18 mouse cellular contexts compared by ENCODE assay signal in the genomic region with DNA sequence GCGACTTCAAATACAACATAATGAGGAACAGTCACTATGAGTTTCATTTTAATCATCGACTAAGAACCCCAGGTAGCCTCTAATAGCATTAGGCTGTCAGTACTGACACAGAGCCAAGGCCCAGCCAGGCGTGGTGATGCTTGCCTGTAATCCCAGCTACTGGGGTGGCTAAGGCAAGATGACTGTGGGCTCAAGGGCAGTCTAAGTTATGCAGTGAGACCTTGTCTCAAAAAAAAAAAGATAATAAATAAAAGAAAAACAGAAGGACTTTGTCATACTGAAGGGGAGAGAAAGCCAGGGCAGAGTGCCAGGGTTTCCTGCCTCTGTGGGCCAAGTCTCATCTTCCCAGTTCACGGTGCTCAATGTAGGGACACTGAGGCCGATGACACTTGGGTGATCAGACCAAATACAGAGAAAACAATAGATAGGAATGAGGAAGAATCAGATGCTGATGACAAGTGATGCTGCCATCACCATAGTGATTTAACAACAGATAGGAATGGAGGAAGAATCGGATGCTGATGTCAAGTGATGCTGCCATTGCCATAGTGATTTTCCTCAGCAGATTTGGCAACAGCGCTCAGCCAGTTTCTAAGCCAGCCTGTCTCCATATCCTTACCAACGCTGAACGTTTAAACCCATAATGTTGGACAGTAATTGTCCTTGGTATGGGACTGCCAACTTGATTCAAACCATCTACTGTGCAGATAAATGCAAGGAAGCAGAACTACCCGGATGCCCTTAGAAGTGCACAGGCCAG. TPM values are rescaled to one million over a fixed set of nuclear protein-coding genes. Genes with fewer than 3 reads are reported as not detected.
DNase-seq lines count a peak whose midpoint lies in the region; ATAC-seq and TF ChIP-seq lines count a peak whose summit lies in the region.
"Had no signal": no experiment of that assay in that cellular context is flagged by ENCODE, and none has a peak within 500 bp of the region (broad histone marks: within the 10 kb centered on the region; RNA-seq: fewer than 3 reads in every experiment).

No protein-coding gene starts in this region.

- peak; percentile 12 for DNase-seq in right cerebral cortex, postnatal 4 days
- no peak for DNase-seq in right cerebral cortex, adult 18-20 months
- DNase-seq in hindbrain, postnatal 0 days (ENCODE audit: low spot score), result peak; percentile 58
- peak; percentile 47 for DNase-seq in retina, embryonic 14.5 days (ENCODE audit: low spot score)
- no peak for DNase-seq in urinary bladder, postnatal 4 days (ENCODE audit: low spot score in 2 of 2)
- DNase-seq in urinary bladder, postnatal 14 days (ENCODE audit: low spot score), result no peak
- DNase-seq: cerebellum, adult 2 months; gastrocnemius, postnatal 14 days; lung, postnatal 10 days; thymus, postnatal 4 days had no signal

- no peaks in the 10 kb centered on the region for H3K9me3 ChIP-seq in hindbrain, embryonic 13.5 days
- H3K9me3 ChIP-seq in hindbrain, embryonic 12.5 days (replicated peaks), result no peaks in the 10 kb centered on the region
- no peaks in the 10 kb centered on the region for H3K9me3 ChIP-seq in hindbrain, postnatal 0 days (ENCODE audit: low read length)
- H3K9me3 ChIP-seq: embryonic facial prominence, embryonic 10.5 days; midbrain, embryonic 12.5 days; stomach, embryonic 15.5 days had no signal

- no peaks in the 10 kb centered on the region for H3K36me3 ChIP-seq in hindbrain, embryonic 13.5 days
- H3K36me3 ChIP-seq in hindbrain, embryonic 12.5 days, result no peaks in the 10 kb centered on the region
- H3K36me3 ChIP-seq in hindbrain, postnatal 0 days (ENCODE audit: insufficient read depth, low read length), result no peaks in the 10 kb centered on the region
- H3K36me3 ChIP-seq: embryonic facial prominence, embryonic 10.5 days; midbrain, embryonic 12.5 days; stomach, embryonic 15.5 days had no signal

- H3K4me3 ChIP-seq in hindbrain, embryonic 13.5 days, result no peak overlapping the region
- H3K4me3 ChIP-seq in hindbrain, embryonic 12.5 days, result no peak overlapping the region
- no peak overlapping the region for H3K4me3 ChIP-seq in hindbrain, postnatal 0 days (ENCODE audit: low read length)
- H3K4me3 ChIP-seq: embryonic facial prominence, embryonic 10.5 days; midbrain, embryonic 12.5 days; stomach, embryonic 15.5 days had no signal

- no peak for TF ChIP-seq CTCF in hindbrain, postnatal 0 days (IDR thresholded peaks at IDR 0.05; ENCODE audit: low read depth)

- H3K27ac ChIP-seq in hindbrain, embryonic 13.5 days, result peak overlapping the region; percentile 26; the same call in 1 of the 2 replicates
- H3K27ac ChIP-seq in hindbrain, embryonic 12.5 days, result no peak overlapping the region
- H3K27ac ChIP-seq in hindbrain, postnatal 0 days, result 0 out of 2 replicates have a peak overlapping the region, but pooled peaks have one; percentile 7
- H3K27ac ChIP-seq: embryonic facial prominence, embryonic 10.5 days; midbrain, embryonic 12.5 days; stomach, embryonic 15.5 days had no signal

- no peak overlapping the region for H3K4me2 ChIP-seq in hindbrain, embryonic 13.5 days
- no peak overlapping the region for H3K4me2 ChIP-seq in hindbrain, embryonic 12.5 days (replicated peaks)
- no peak overlapping the region for H3K4me2 ChIP-seq in hindbrain, postnatal 0 days (ENCODE audit: low read depth, low read length)
- H3K4me2 ChIP-seq: liver, embryonic 11.5 days; midbrain, embryonic 12.5 days; stomach, embryonic 15.5 days had no signal

- no peaks in the 10 kb centered on the region for H3K27me3 ChIP-seq in hindbrain, embryonic 13.5 days
- H3K27me3 ChIP-seq in hindbrain, embryonic 12.5 days, result no peaks in the 10 kb centered on the region
- no peaks in the 10 kb centered on the region for H3K27me3 ChIP-seq in hindbrain, postnatal 0 days (ENCODE audit: insufficient read depth, low read length)
- H3K27me3 ChIP-seq: stomach, embryonic 15.5 days had no signal

- WGBS in hindbrain, embryonic 13.5 days, result 63% methylated on average over 10 of the region's 10 CpGs
- 77% methylated on average over 10 of the region's 10 CpGs for WGBS in hindbrain, embryonic 12.5 days
- WGBS in hindbrain, postnatal 0 days, result 50% methylated on average over 10 of the region's 10 CpGs

- peaks cover 16% of the 10 kb centered on the region for H3K4me1 ChIP-seq in hindbrain, embryonic 13.5 days (replicated peaks)
- H3K4me1 ChIP-seq in hindbrain, embryonic 12.5 days, result peaks cover 5% of the 10 kb centered on the region; the same call in 1 of the 2 replicates
- no peaks in the 10 kb centered on the region for H3K4me1 ChIP-seq in hindbrain, postnatal 0 days (ENCODE audit: insufficient read depth, low read length)
- H3K4me1 ChIP-seq: stomach, embryonic 15.5 days had no signal

- ATAC-seq in hindbrain, embryonic 13.5 days (ENCODE audit: low FRiP score), result peak; percentile 60; the same call in 1 of the 2 replicates
- no peak for ATAC-seq in hindbrain, embryonic 12.5 days (ENCODE audit: low FRiP score)
- ATAC-seq in hindbrain, postnatal 0 days, result no peak; the same call in none of the 2 replicates
- ATAC-seq: CD4-positive, CD25-positive, alpha-beta regulatory T cell, adult 4 months; inflammation-experienced regulatory T-cells, adult 6 months had no signal

- H3K9ac ChIP-seq in hindbrain, embryonic 13.5 days, result no peak overlapping the region
- no peak overlapping the region for H3K9ac ChIP-seq in hindbrain, embryonic 12.5 days
- H3K9ac ChIP-seq in hindbrain, postnatal 0 days (replicated peaks; ENCODE audit: low read length), result no peak overlapping the region
- H3K9ac ChIP-seq: midbrain, embryonic 12.5 days; stomach, embryonic 15.5 days had no signal

RNA-seq across cellular contexts. Expression of gene Ak5, which starts 42.9 kb away (rescaled TPM):
- polyA plus RNA-seq in hindbrain, embryonic 13.5 days (2015; fragmentation: Nextera tagmentation; extraction: Ambion mirVana), result 5.6 and 7.0 TPM in 2 replicates
- polyA plus RNA-seq in hindbrain, embryonic 12.5 days (2016; fragmentation: Nextera tagmentation; extraction: Ambion mirVana), result 2.1 and 2.4 TPM in 2 replicates
- total RNA-seq in hindbrain, postnatal 0 days (2014; rRNA removed), result 14.8 and 20.4 TPM in 2 replicates
- 18.8 and 20.3 TPM in 2 replicates for polyA plus RNA-seq in hindbrain, postnatal 0 days (2015; fragmentation: Nextera tagmentation; extraction: Ambion mirVana)

Comparison
In these comparisons a context has a peak if more than half of its experiments do, and no peak if none do; other contexts are left out.
1. DNase-seq: peak in right cerebral cortex, postnatal 4 days (single experiment), hindbrain, postnatal 0 days (single experiment) and retina, embryonic 14.5 days (single experiment); none in right cerebral cortex, adult 18-20 months (single experiment), urinary bladder, postnatal 4 days (0 of 2) and urinary bladder, postnatal 14 days (single experiment).